Mouse (Mus musculus) ES-Bruce4 (cell line): Measurements from ENCODE around the gene Pitpnm2. TPM values are rescaled to one million over a fixed set of nuclear protein-coding genes. Genes with fewer than 3 reads are reported as not detected.

Experiments used
- H3K27ac ChIP-seq: 2 replicates; pipeline ENCODE4 v1.5.1; 2012; ENCODE audit warnings: low read length, inconsistent platforms; ENCODE audit not compliant: insufficient read depth
- H3K27me3 ChIP-seq: 2 replicates; pipeline ENCODE4 v1.6.1; 2012; ENCODE audit warnings: mild to moderate bottlenecking, low read length, inconsistent platforms; ENCODE audit not compliant: control insufficient read depth, poor library complexity, insufficient read depth, severe bottlenecking
- H3K36me3 ChIP-seq: 2 replicates; pipeline ENCODE4 v1.6.1; 2012; ENCODE audit warnings: inconsistent platforms, mild to moderate bottlenecking, low read length, moderate library complexity; ENCODE audit not compliant: control insufficient read depth, poor library complexity, insufficient read depth, severe bottlenecking
- H3K4me1 ChIP-seq: one replicate; pipeline ENCODE4 v1.8.1; 2011; ENCODE audit warnings: low read length; ENCODE audit not compliant: control insufficient read depth, insufficient read depth
- H3K4me3 ChIP-seq: 2 replicates; pipeline ENCODE4 v1.5.1; 2011; ENCODE audit warnings: low read depth, mild to moderate bottlenecking, low read length
- H3K9ac ChIP-seq: 2 replicates; pipeline ENCODE4 v1.6.1; 2012; ENCODE audit warnings: low read depth, mild to moderate bottlenecking, inconsistent platforms; ENCODE audit not compliant: poor library complexity, severe bottlenecking
- H3K9me3 ChIP-seq: replicated peaks from 2 replicates; pipeline ENCODE4 v1.6.1; 2012; ENCODE audit warnings: mild to moderate bottlenecking, low read length, inconsistent platforms; ENCODE audit not compliant: control insufficient read depth, poor library complexity, insufficient read depth, severe bottlenecking
- CTCF ChIP-seq: IDR thresholded peaks from one replicate; pipeline ENCODE4 v1.8.1; 2011; ENCODE audit warnings: low read depth, low read length
- EP300 ChIP-seq: IDR thresholded peaks from 2 replicates; pipeline ENCODE4 v1.6.1; 2011; ENCODE audit warnings: low read depth, low read length; ENCODE audit not compliant: insufficient read depth
- POLR2A ChIP-seq: IDR thresholded peaks from one replicate; pipeline ENCODE4 v1.8.1; 2011; ENCODE audit warnings: low read length; ENCODE audit not compliant: insufficient read depth
- polyA plus RNA-seq: library from polyadenylated mRNA; stranded (reverse); fragments of >200 nt; gene quantifications from 2 replicates; pipeline ENCODE4 v1.2.4, GENCODE M21; 2011; ENCODE audit warnings: low read depth; ENCODE audit not compliant: missing spikeins, insufficient read depth, insufficient read length

The Pitpnm2 gene
- polyA plus RNA-seq, 1 experiment = 13.1 TPM

- TF ChIP-seq POLR2A (no peak), EP300 (no peak), CTCF (no peak)
- no peaks in the 10 kb centered on the region for H3K4me1 ChIP-seq
- H3K36me3 ChIP-seq = no peaks in the 10 kb centered on the region
- no peak overlapping the region for H3K4me3 ChIP-seq
- no peaks in the 10 kb centered on the region for H3K9me3 ChIP-seq
- H3K27me3 ChIP-seq = no peaks in the 10 kb centered on the region
- no peak overlapping the region for H3K9ac ChIP-seq
- H3K27ac ChIP-seq = no peak overlapping the region
These were observed 93.6 kb downstream of the Pitpnm2 start for GRCm38 (mm10) chr5:124155943-124156342.

- no peaks in the 10 kb centered on the region for H3K27me3 ChIP-seq
- H3K27ac ChIP-seq = no peak overlapping the region
- H3K36me3 ChIP-seq = no peaks in the 10 kb centered on the region
- no peak overlapping the region for H3K4me3 ChIP-seq
- TF ChIP-seq CTCF = no peak
- TF ChIP-seq EP300 = no peak
- no peak for TF ChIP-seq POLR2A
- no peak overlapping the region for H3K9ac ChIP-seq
- H3K4me1 ChIP-seq = no peaks in the 10 kb centered on the region
- H3K9me3 ChIP-seq = no peaks in the 10 kb centered on the region
These were observed 96.8 kb downstream of the Pitpnm2 start for GRCm38 (mm10) chr5:124152734-124153133.

DNA sequence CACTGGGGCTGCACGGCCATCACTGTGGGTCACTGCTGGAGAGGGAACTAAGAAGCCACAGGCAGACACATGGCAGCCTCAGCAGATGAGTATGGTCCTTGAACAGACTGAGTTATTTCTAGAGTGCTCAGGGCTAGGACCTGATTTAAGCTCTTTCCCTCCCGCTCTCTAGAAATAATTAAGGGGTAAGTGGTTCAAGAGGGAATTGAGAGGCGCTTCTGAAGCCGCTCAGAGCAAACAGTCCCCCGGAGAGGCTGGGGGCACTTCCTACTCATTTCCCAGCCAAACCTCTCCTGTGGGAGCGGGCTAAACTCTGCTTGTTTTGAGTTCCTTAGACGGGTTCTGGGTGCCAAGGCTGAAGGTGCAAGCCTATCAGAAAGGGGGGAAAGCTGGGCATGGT is 98.7 kb downstream of the Pitpnm2 start:
- no peak overlapping the region for H3K27ac ChIP-seq
- H3K4me1 ChIP-seq = no peaks in the 10 kb centered on the region
- H3K9ac ChIP-seq = no peak overlapping the region
- no peak for TF ChIP-seq CTCF
- TF ChIP-seq EP300 = no peak
- no peak for TF ChIP-seq POLR2A
- no peaks in the 10 kb centered on the region for H3K27me3 ChIP-seq
- H3K36me3 ChIP-seq = no peaks in the 10 kb centered on the region
- H3K4me3 ChIP-seq = no peak overlapping the region
- no peaks in the 10 kb centered on the region for H3K9me3 ChIP-seq

DNA sequence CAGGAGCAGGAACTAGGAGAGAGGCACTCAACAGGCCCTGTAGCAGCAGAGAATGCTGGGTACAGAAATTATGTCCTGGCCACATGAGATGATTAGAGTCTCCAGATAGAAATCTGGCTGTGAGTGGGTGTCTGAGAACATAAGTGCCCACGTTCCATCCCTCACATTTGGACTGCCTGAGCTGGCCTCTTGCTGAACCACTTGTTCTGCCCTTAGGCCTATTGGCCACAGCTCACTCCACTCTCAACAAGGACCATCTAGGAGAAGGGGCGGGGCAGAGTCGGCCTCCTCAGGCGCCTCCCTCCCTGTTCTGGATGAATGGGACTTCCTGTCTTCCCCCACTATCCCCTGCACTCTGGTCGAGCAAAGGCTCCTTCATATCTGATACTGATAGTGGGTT is 100.5 kb downstream of the Pitpnm2 start:
- no peak for TF ChIP-seq CTCF
- no peak for TF ChIP-seq EP300
- TF ChIP-seq POLR2A = no peak
- Histone ChIP-seq H3K4me1 (no peaks in the 10 kb centered on the region), H3K4me3 (no peak overlapping the region), H3K27me3 (no peaks in the 10 kb centered on the region), H3K36me3 (no peaks in the 10 kb centered on the region), H3K9me3 (no peaks in the 10 kb centered on the region), H3K27ac (no peak overlapping the region), H3K9ac (no peak overlapping the region)

DNA sequence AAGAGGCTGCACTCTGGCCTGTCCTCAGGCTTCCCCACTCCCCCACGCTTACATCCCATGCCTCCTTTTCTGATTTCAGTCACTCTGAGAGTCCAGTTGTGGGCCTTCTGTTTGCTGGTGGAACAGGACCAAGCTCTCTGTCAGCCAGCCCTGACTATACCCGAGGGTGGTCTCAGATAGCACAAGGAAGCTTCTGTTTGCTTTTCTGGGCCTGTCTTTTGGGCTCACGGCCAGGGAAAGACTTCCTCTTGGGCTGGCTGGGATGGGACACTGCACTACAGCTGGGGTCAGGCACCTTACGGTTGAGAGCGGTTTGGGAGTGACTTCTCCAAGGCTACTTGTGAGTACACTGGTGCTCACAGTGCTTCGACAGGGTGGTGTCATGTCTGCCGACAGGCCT is 111.5 kb downstream of the Pitpnm2 start:
- no peaks in the 10 kb centered on the region for H3K36me3 ChIP-seq

DNA sequence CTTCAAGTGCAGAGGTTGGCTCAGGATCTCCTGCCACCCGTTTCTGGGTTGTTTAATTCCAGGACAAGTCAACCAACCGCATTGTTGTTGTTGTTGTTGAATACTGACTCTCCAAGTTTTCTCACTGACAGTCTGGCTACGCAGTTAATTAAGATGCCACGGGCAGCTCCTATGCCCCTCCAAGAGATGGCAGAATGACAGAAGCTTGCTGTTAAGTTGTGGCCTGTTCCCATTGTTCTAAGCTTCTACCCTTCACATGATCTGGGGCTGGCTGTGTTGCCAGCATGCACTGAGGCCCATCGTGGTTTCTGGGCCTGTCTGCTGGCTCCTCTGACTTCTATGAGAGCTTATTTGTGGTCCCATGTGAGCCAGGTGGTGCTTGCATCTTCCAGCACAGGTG is 115.3 kb downstream of the Pitpnm2 start:
- no peak overlapping the region for H3K27ac ChIP-seq
- H3K36me3 ChIP-seq = no peaks in the 10 kb centered on the region
- H3K9me3 ChIP-seq = no peaks in the 10 kb centered on the region
- no peaks in the 10 kb centered on the region for H3K4me1 ChIP-seq
- no peak overlapping the region for H3K9ac ChIP-seq
- H3K4me3 ChIP-seq = no peak overlapping the region
- no peak for TF ChIP-seq CTCF
- no peak for TF ChIP-seq POLR2A
- TF ChIP-seq EP300 = no peak
- H3K27me3 ChIP-seq = no peaks in the 10 kb centered on the region

More for the DNA sequence above, 111.5 kb downstream of the Pitpnm2 start:
- no peak overlapping the region for H3K27ac ChIP-seq
- no peak overlapping the region for H3K9ac ChIP-seq
- H3K4me1 ChIP-seq = no peaks in the 10 kb centered on the region
- H3K27me3 ChIP-seq = no peaks in the 10 kb centered on the region
- TF ChIP-seq CTCF = no peak
- TF ChIP-seq POLR2A = no peak
- TF ChIP-seq EP300 = no peak
- H3K9me3 ChIP-seq = no peaks in the 10 kb centered on the region
- H3K4me3 ChIP-seq = no peak overlapping the region
